Mouse (Mus musculus): ENCODE data around the gene Arntl2. TPM values are rescaled to one million over a fixed set of nuclear protein-coding genes. Genes with fewer than 3 reads are reported as not detected.

The Arntl2 gene
- total and polyA plus RNA-seq, 2 experiments from 2014 or later = 2.5 to 4.5 TPM

GRCm38 (mm10) chr6:146837316-146837715 is 41.5 kb downstream of the Arntl2 start:
- no peaks in the 10 kb centered on the region for H3K4me1 ChIP-seq (ENCODE audit: insufficient read depth, low read length)
- no peak overlapping the region for H3K4me3 ChIP-seq (ENCODE audit: low read depth, low read length)
- TF ChIP-seq CTCF (IDR thresholded peaks at IDR 0.05) = no peak
- peaks cover 1% of the 10 kb centered on the region; the same call in 1 of the 2 replicates for H3K36me3 ChIP-seq (ENCODE audit: insufficient read depth, low read length)
- DNase-seq (ENCODE audit: low spot score) (no peak), ATAC-seq (ENCODE audit: low FRiP score) (no peak)
- no peak overlapping the region for H3K9ac ChIP-seq (replicated peaks; ENCODE audit: low read length, poor library complexity, severe bottlenecking)
- no peak overlapping the region for H3K27ac ChIP-seq (ENCODE audit: low read depth, low read length)
- no peaks in the 10 kb centered on the region for H3K9me3 ChIP-seq (ENCODE audit: low read length)
- H3K27me3 ChIP-seq (ENCODE audit: insufficient read depth, low read length) = no peaks in the 10 kb centered on the region
- WGBS = 80% methylated on average over 7 of the region's 7 CpGs
- H3K4me2 ChIP-seq (ENCODE audit: low read depth, low read length, poor library complexity, severe bottlenecking) = no peak overlapping the region

DNA sequence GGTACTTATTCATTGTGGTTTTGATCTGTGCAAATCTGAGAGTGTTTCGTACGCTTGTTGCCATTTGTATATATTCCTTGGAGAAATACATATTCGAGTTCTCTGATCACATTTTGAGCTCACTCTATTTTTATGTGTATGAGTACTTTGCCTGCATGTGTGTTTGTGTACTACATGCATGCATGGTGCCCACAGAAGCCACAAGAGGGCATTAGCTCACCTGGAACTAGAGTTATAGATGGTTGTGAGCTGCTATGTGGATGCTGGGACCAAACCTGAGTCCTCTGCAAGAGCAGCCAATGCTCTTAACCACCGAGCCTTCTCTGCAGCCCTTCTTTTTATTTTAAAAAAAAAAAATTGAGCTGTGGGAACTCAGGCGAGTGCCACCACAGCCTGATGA is 42.5 kb downstream of the Arntl2 start:
- no peak overlapping the region for H3K4me3 ChIP-seq (ENCODE audit: low read depth, low read length)
- no peak for DNase-seq (ENCODE audit: low spot score)
- peak; percentile 14; the same call in 1 of the 2 replicates for TF ChIP-seq CTCF (IDR thresholded peaks at IDR 0.05)
- no peaks in the 10 kb centered on the region for H3K4me1 ChIP-seq (ENCODE audit: insufficient read depth, low read length)
- no peak overlapping the region for H3K27ac ChIP-seq (ENCODE audit: low read depth, low read length)
- no peaks in the 10 kb centered on the region for H3K36me3 ChIP-seq (ENCODE audit: insufficient read depth, low read length)
- no peak overlapping the region for H3K4me2 ChIP-seq (ENCODE audit: low read depth, low read length, poor library complexity, severe bottlenecking)
- no peak overlapping the region for H3K9ac ChIP-seq (replicated peaks; ENCODE audit: low read length, poor library complexity, severe bottlenecking)
- H3K27me3 ChIP-seq (ENCODE audit: insufficient read depth, low read length) = no peaks in the 10 kb centered on the region
- no peak for ATAC-seq (ENCODE audit: low FRiP score)
- no peaks in the 10 kb centered on the region for H3K9me3 ChIP-seq (ENCODE audit: low read length)
- 94% methylated on average over 5 of the region's 5 CpGs for WGBS

GRCm38 (mm10) chr6:146838863-146839262 is 43.0 kb downstream of the Arntl2 start:
- Histone ChIP-seq H3K9ac (replicated peaks; ENCODE audit: low read length, poor library complexity, severe bottlenecking) (no peak overlapping the region), H3K9me3 (ENCODE audit: low read length) (no peaks in the 10 kb centered on the region), H3K27ac (ENCODE audit: low read depth, low read length) (no peak overlapping the region), H3K4me1 (ENCODE audit: insufficient read depth, low read length) (no peaks in the 10 kb centered on the region), H3K4me2 (ENCODE audit: low read depth, low read length, poor library complexity, severe bottlenecking) (no peak overlapping the region), H3K36me3 (ENCODE audit: insufficient read depth, low read length) (no peaks in the 10 kb centered on the region), H3K27me3 (ENCODE audit: insufficient read depth, low read length) (no peaks in the 10 kb centered on the region), H3K4me3 (ENCODE audit: low read depth, low read length) (no peak overlapping the region)
- ATAC-seq (ENCODE audit: low FRiP score) (no peak), DNase-seq (ENCODE audit: low spot score) (no peak)
- WGBS = 89% methylated on average over 4 of the region's 4 CpGs
- no peak for TF ChIP-seq CTCF (IDR thresholded peaks at IDR 0.05)

DNA sequence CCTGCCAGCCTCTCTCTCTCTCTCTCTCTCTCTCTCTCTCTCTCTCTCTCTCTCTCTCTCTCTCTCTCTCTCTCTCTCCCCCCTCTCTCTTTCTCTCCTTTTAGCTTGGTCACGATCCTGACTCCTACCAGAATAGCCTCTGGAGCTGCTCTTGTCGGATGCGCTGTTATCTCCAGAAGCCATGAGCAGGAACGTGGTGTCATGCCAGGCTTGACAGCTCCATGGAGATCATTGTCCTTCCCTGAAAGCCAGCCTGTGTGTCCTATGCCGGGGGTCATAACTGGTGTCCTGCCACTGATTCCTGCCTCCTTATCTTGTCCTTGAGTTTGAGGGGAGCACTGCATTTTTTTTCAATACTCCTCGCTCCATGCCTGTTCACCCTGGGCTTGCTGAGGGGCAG is 49.0 kb downstream of the Arntl2 start:
- Histone ChIP-seq H3K4me1 (ENCODE audit: insufficient read depth, low read length) (no peaks in the 10 kb centered on the region), H3K9ac (replicated peaks; ENCODE audit: low read length, poor library complexity, severe bottlenecking) (no peak overlapping the region), H3K36me3 (ENCODE audit: insufficient read depth, low read length) (no peaks in the 10 kb centered on the region), H3K27me3 (ENCODE audit: insufficient read depth, low read length) (no peaks in the 10 kb centered on the region), H3K9me3 (ENCODE audit: low read length) (no peaks in the 10 kb centered on the region), H3K4me3 (ENCODE audit: low read depth, low read length) (no peak overlapping the region), H3K4me2 (ENCODE audit: low read depth, low read length, poor library complexity, severe bottlenecking) (no peak overlapping the region), H3K27ac (ENCODE audit: low read depth, low read length) (no peak overlapping the region)
- 0 out of 2 replicates have a peak, but pooled peaks have one; percentile 20 for ATAC-seq (ENCODE audit: low FRiP score)
- TF ChIP-seq CTCF (IDR thresholded peaks at IDR 0.05) = no peak
- DNase-seq (ENCODE audit: low spot score) = no peak
- WGBS = 74% methylated on average over 6 of the region's 6 CpGs

DNA sequence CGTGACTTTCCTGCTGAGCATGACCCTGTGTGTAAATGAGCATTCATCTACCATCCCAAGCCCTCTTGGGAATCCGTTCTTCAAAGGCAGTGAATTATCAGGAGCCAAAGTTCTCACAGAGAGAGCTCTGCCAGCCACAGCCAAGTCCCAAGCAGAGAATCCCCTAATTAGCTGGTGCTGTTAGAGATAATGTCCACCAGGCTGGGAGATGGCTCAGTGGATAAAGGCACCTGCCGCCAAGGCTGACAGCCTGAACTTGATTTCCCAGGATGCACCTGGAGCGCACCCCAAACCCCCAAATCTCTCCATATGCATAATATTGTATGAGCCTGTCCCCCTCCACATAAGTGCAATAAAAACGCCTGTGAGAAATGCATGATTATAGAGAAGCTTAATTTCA is 49.5 kb downstream of the Arntl2 start:
- no peak for DNase-seq (ENCODE audit: low spot score)
- 60% methylated on average over 5 of the region's 5 CpGs for WGBS
- Histone ChIP-seq H3K27me3 (ENCODE audit: insufficient read depth, low read length) (no peaks in the 10 kb centered on the region), H3K27ac (ENCODE audit: low read depth, low read length) (no peak overlapping the region), H3K4me2 (ENCODE audit: low read depth, low read length, poor library complexity, severe bottlenecking) (no peak overlapping the region), H3K9me3 (ENCODE audit: low read length) (no peaks in the 10 kb centered on the region), H3K4me3 (ENCODE audit: low read depth, low read length) (no peak overlapping the region), H3K9ac (replicated peaks; ENCODE audit: low read length, poor library complexity, severe bottlenecking) (no peak overlapping the region), H3K4me1 (ENCODE audit: insufficient read depth, low read length) (no peaks in the 10 kb centered on the region), H3K36me3 (ENCODE audit: insufficient read depth, low read length) (no peaks in the 10 kb centered on the region)
- no peak for ATAC-seq (ENCODE audit: low FRiP score)
- no peak for TF ChIP-seq CTCF (IDR thresholded peaks at IDR 0.05)

GRCm38 (mm10) chr6:146845961-146846750 is 50.3 kb downstream of the Arntl2 start:
- DNase-seq (ENCODE audit: low spot score) = peak; percentile 36
- no peaks in the 10 kb centered on the region for H3K4me1 ChIP-seq (ENCODE audit: insufficient read depth, low read length)
- H3K36me3 ChIP-seq (ENCODE audit: insufficient read depth, low read length) = no peaks in the 10 kb centered on the region
- no peak overlapping the region for H3K9ac ChIP-seq (replicated peaks; ENCODE audit: low read length, poor library complexity, severe bottlenecking)
- no peaks in the 10 kb centered on the region for H3K27me3 ChIP-seq (ENCODE audit: insufficient read depth, low read length)
- no peak overlapping the region for H3K4me2 ChIP-seq (ENCODE audit: low read depth, low read length, poor library complexity, severe bottlenecking)
- TF ChIP-seq CTCF (IDR thresholded peaks at IDR 0.05) = no peak
- no peak overlapping the region for H3K4me3 ChIP-seq (ENCODE audit: low read depth, low read length)
- no peak for ATAC-seq (ENCODE audit: low FRiP score)
- WGBS = 74% methylated on average over 15 of the region's 15 CpGs
- no peaks in the 10 kb centered on the region for H3K9me3 ChIP-seq (ENCODE audit: low read length)
- H3K27ac ChIP-seq (ENCODE audit: low read depth, low read length) = no peak overlapping the region
